Mouse (Mus musculus): Measurements from ENCODE around the gene Tnip1.

Tnip1 gene

DNA sequence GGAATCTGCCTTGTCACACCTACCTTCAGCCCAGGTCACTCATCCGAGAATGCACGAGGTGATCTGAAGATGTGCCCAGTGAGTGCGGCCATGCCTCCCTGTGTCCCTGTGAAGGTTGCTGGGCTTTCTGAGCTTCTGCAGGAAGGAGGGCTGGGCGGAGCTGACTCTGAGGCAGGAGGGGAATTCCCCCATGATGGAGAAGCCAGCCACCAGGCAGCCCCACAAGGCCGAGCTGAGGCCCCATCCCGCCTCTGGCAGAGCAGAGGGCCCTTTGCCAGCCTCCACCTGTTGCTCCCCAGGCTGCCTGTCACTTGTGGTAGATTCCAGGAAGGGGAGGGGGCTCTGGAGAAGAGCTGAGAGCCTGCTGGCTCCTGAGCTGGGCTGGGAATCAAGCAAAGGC, at the start of gene Tnip1:
Gene Tnip1, minus strand, starts transcription at position 108 of the 400 bp plus-strand sequence.
- peak; percentile 91 for DNase-seq (ENCODE audit: low read depth)

DNA sequence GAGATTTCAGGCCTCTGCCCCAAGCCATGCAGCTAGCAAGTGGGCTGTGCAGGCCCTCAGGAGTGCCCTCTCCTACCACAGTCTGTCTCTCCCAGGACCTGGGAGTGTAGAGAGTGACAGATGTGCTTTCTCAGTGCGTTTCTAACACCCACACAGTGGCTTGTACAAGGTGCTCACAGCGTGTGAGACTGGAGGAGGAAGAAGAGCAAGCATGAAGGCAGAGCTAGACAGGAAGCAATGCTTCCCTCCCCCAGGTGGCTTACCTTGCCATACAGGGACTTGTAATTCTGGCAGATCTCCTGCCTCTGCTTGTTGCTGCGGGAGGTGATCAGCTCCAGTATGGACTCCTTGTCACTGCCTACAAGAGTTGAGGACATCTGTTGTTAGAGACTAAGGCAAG, 48.7 kb upstream of the Tnip1 start:
- no peak for DNase-seq (ENCODE audit: low read depth)

DNA sequence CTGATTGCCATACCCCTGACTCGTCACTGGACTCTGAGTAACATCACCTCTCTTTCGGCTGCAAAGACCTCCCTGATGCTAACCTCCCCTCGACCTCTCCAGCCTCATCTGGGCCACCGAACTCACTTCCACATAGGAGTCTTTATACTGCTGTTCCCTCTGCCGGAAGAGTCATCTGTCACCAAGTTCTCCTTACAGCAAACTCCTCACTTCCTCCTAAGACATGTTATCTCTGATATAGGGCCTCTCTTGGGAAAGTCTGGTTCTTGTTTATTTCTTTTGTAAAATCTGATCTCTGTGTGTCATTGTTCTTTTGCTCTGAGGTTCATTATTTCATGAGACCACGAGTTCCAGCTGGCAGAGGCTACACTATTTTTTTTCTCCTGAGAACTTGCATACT, 45.5 kb upstream of the Tnip1 start:
- no peak for DNase-seq (ENCODE audit: low read depth)

GRCm38 (mm10) chr11:55005684-55006083, 43.0 kb upstream of the Tnip1 start:
- DNase-seq (ENCODE audit: low read depth) = no peak

DNA sequence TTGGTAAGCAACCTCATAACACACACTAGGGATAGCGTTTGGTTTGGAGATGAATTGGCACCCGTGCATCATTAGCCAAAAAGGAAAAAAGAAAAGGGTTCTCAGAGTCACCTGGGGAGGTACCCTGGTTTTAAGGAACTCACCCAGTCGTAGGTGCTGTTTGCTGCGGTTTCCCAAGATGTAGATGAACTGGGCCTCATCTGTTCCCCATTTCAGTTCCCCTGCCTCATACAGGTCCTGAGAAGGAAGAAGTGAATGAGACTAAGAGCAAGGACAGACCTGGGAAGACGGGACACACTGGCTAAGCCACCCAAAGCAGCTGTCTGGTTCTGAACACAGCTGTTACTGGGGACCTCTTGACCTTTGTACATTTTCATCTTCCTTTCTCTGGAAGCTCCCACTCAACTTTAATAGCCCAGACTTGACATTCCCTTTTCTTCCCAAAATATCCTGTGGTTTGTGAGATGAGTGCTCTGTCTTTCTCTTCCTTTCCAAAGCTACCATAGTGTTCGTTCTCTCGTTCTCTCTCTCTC, 42.3 kb upstream of the Tnip1 start:
- DNase-seq (ENCODE audit: low read depth) = no peak

GRCm38 (mm10) chr11:54998708-54999107, 36.0 kb upstream of the Tnip1 start:
- peak; percentile 68 for DNase-seq (ENCODE audit: low read depth)

DNA sequence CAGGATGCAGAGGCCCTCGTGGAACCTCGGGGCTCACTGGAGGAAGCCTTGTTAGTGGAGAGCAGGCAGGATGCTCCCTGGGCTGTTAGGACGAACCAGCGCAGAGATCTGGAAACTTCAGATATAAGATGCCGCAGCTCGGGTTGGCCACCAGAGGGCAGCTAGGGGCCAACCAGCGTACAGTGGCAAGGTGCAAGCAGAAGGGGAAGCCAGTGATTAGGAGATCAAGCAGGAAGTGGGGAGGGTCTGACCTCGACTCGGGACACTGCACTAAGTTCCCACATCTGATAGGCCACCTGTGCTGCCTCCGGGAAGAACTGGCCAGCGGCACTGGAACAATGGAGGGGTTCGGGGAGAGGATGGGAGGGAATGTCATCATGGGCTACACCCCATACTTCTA, 35.6 kb upstream of the Tnip1 start:
- peak; percentile 80 for DNase-seq (ENCODE audit: low read depth)

DNA sequence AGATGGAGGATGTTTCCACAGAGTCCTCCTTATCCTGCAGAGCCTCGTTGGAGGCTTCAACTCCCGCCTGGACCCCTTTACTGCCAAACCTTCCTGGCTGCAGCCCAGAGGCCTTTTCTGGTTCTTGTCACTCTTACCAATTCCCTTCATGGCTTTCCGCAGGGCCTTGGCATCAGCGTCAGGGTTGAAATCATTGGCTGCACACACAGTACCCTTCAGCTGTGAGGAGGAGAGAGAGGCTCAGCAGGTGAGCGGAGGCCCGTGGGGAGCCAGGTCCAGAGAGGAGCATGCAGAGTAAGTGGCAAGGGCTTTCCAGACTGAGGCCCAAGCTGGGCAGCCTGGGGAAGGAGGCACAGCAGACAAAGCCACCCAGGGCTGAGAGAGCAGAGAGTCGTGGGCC, 33.5 kb upstream of the Tnip1 start:
- DNase-seq (ENCODE audit: low read depth) = no peak

DNA sequence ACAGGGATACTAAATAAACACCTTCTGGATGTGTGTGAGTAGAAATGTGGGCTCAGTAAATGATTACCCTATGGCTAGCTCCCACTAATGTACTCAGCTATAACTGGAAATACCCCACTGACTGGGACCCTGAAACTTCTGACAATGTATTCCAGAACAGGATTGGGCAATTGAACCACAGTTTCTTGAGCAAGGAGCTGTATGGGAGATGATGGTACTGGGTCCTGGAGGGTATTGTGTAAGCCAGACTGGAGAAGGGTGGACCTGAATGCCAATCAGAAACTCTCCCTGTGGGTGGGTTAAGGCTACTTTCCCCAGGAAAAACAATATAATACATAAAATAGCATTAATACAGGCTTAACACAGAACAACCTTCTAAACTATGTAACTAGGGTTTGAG, 27.2 kb upstream of the Tnip1 start:
- no peak for DNase-seq (ENCODE audit: low read depth)

DNA sequence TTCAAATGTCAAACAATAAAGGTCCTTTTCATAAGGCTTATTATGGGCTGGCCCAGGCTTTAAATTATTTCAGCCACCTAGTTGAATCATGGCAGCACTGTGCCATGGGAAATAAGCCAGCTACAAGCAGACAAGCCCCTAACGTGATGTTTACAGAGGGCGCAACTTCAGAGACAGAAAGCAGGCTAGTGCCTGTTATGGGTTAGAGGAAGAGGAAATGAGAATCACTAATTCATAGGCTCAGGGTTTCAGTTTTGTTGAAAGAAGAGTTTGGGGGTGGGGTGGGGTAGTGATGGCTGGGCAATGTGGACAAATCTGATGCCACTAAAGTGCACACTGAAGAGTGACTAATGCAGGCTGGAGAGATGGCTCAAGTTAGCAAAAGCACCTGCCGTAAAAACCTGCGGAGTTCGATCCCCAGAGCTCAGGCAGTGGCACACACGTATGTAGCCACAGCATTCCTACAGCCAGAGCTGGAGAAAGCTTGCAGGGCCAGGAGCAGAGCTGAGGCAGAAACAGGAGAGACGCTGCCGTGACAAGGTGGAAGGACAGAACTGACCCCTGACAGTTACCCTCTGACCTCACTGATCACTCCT, 26.1 kb upstream of the Tnip1 start:
- no peak for DNase-seq (ENCODE audit: low read depth)

- DNase-seq (ENCODE audit: low read depth) = peak; percentile 80
Measured at GRCm38 (mm10) chr11:54987974-54988373, 25.3 kb upstream of the Tnip1 start.

- no peak for DNase-seq (ENCODE audit: low read depth)
Measured at GRCm38 (mm10) chr11:54985086-54985485, 22.4 kb upstream of the Tnip1 start.

DNA sequence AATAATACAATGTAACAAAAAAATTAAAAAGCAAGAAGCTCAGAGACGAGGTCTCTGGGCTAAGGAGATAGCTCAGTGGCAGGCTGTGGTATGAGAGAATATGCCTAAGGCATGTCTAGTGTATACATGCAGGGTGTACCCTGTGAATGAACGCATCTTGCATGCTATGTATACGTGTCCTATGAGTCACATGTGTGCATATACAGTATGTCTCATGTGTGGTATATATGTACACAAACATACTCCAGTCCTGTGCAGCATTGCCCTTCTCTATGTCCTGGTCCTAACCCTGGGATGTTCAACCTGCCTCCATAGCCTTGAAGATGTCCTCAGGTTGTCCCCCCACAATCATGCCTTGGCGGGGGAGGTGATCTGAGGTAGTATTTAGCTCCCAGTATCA, 21.9 kb upstream of the Tnip1 start:
- no peak for DNase-seq (ENCODE audit: low read depth)

- peak; percentile 92 for DNase-seq (ENCODE audit: low read depth)
Measured at GRCm38 (mm10) chr11:54984085-54984484, 21.4 kb upstream of the Tnip1 start.

- no peak for DNase-seq (ENCODE audit: low read depth)
Measured at GRCm38 (mm10) chr11:54982520-54982919, 19.8 kb upstream of the Tnip1 start.

- DNase-seq (ENCODE audit: low read depth) = no peak
Measured at GRCm38 (mm10) chr11:54981630-54982029, 18.9 kb upstream of the Tnip1 start.

GRCm38 (mm10) chr11:54977385-54977937, 14.7 kb upstream of the Tnip1 start:
- DNase-seq (ENCODE audit: low read depth) = no peak

GRCm38 (mm10) chr11:54976351-54976750, 13.6 kb upstream of the Tnip1 start:
- no peak for DNase-seq (ENCODE audit: low read depth)

- no peak for DNase-seq (ENCODE audit: low read depth)
Measured at GRCm38 (mm10) chr11:54975756-54976155, 13.0 kb upstream of the Tnip1 start.

- DNase-seq (ENCODE audit: low read depth) = no peak
Measured at GRCm38 (mm10) chr11:54975340-54975739, 12.6 kb upstream of the Tnip1 start.

DNA sequence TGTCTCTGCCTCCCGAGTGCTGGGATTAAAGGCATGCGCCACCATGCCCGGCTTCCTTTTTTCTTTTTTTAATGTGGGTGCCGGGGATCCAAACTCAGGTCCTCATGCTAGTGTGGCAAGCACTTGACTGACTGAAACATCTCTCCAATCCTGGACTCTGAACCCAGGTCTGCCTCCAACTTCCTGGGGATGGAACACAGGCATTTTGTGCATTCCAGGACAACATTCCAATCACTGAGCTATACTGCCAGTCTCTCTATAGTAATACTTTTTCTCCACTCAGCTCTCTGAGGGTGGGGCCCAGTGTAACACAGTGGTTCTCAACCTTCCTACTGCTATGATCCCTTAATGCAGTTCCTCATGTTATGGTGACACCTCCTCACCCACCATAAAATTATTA, 11.9 kb upstream of the Tnip1 start:
- no peak for DNase-seq (ENCODE audit: low read depth)

GRCm38 (mm10) chr11:54973481-54974212, 10.9 kb upstream of the Tnip1 start:
- DNase-seq (ENCODE audit: low read depth) = peak; percentile 90

DNA sequence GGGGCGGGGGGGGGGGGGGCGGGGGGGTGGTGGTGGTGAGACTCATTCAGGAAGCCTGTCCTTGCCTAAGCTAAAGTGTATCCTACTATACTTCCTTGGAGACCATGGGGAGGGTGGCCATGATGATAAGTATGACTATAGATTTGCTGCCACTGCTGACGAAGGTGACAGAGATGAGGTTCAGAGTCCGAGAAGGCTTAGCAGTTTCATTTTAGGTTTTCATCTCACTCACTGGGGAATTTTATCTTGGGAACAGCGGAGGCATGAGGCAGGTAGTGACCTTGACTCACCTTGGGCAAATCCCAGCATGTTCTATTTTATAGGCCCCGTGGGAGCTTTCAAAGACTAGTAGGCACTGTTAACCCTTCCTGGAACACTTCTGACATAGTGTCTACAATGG, 10.1 kb upstream of the Tnip1 start:
- peak; percentile 82 for DNase-seq (ENCODE audit: low read depth)

All from induced T-regulatory cell, adult 2 months (primary cell).